ENCODE assay signal across 17 mouse cellular contexts in genomic region chr4:132346661-132347060, GRCm38 (mm10). TPM values are rescaled to one million over a fixed set of nuclear protein-coding genes. Genes with fewer than 3 reads are reported as not detected.
DNase-seq lines count a peak whose midpoint lies in the region; ATAC-seq lines count a peak whose summit lies in the region.
"Had no signal": no experiment of that assay in that cellular context is flagged by ENCODE, and none has a peak within 500 bp of the region (broad histone marks: within the 10 kb centered on the region; RNA-seq: fewer than 3 reads in every experiment).

No protein-coding gene starts in this region.

- H3K9me3 ChIP-seq in heart, embryonic 13.5 days, result no peaks in the 10 kb centered on the region
- no peaks in the 10 kb centered on the region for H3K9me3 ChIP-seq in heart, embryonic 10.5 days
- no peaks in the 10 kb centered on the region for H3K9me3 ChIP-seq in megakaryocyte, embryonic 14.5 days
- H3K9me3 ChIP-seq: embryonic facial prominence, embryonic 12.5 days; limb, embryonic 10.5 days had no signal

- peaks cover 37% of the 10 kb centered on the region for H3K4me1 ChIP-seq in heart, embryonic 13.5 days
- H3K4me1 ChIP-seq in heart, embryonic 10.5 days, result peaks cover 39% of the 10 kb centered on the region
- peaks cover 71% of the 10 kb centered on the region for H3K4me1 ChIP-seq in megakaryocyte, embryonic 14.5 days

- no peak for DNase-seq in heart, embryonic 10.5 days (ENCODE audit: low spot score)
- peak; percentile 57 for DNase-seq in brain, adult 2 months (ENCODE audit: low read depth, low spot score)
- no peak for DNase-seq in urinary bladder, postnatal 36 days (ENCODE audit: low spot score in 2 of 2)
- no peak for DNase-seq in frontal cortex, postnatal 10 days (ENCODE audit: low spot score in 2 of 2)
- DNase-seq in urinary bladder, postnatal 10 days (ENCODE audit: low spot score), result no peak
- DNase-seq: adrenal gland, postnatal 25 days; cerebellum, adult 11 months; lung, postnatal 4 days; right cerebral cortex, postnatal 4 days had no signal

- no peak overlapping the region for H3K4me3 ChIP-seq in heart, embryonic 13.5 days
- no peak overlapping the region for H3K4me3 ChIP-seq in heart, embryonic 10.5 days
- peak overlapping the region; percentile 18 for H3K4me3 ChIP-seq in megakaryocyte, embryonic 14.5 days (replicated peaks)
- H3K4me3 ChIP-seq: embryonic facial prominence, embryonic 12.5 days; limb, embryonic 10.5 days had no signal

- H3K9ac ChIP-seq in heart, embryonic 13.5 days, result no peak overlapping the region
- H3K9ac ChIP-seq: embryonic facial prominence, embryonic 12.5 days had no signal

- 0 out of 2 replicates have a peak overlapping the region, but pooled peaks have one; percentile 8 for H3K27ac ChIP-seq in heart, embryonic 13.5 days (replicated peaks)
- H3K27ac ChIP-seq in heart, embryonic 10.5 days, result no peak overlapping the region
- H3K27ac ChIP-seq: embryonic facial prominence, embryonic 12.5 days; limb, embryonic 10.5 days had no signal

- no peaks in the 10 kb centered on the region for H3K27me3 ChIP-seq in heart, embryonic 13.5 days (replicated peaks)
- H3K27me3 ChIP-seq in heart, embryonic 10.5 days (ENCODE audit: insufficient read depth, poor library complexity, severe bottlenecking), result no peaks in the 10 kb centered on the region
- H3K27me3 ChIP-seq in megakaryocyte, embryonic 14.5 days (replicated peaks), result no peaks in the 10 kb centered on the region
- H3K27me3 ChIP-seq: embryonic facial prominence, embryonic 12.5 days; Patski had no signal

- 49% methylated on average over 3 of the region's 3 CpGs for WGBS in heart, embryonic 13.5 days
- WGBS in heart, embryonic 10.5 days, result 62% methylated on average over 3 of the region's 3 CpGs

- H3K36me3 ChIP-seq in heart, embryonic 13.5 days, result peaks cover 23% of the 10 kb centered on the region
- H3K36me3 ChIP-seq in heart, embryonic 10.5 days, result peaks cover 21% of the 10 kb centered on the region
- H3K36me3 ChIP-seq in megakaryocyte, embryonic 14.5 days (replicated peaks; ENCODE audit: low read length), result peaks cover 31% of the 10 kb centered on the region
- H3K36me3 ChIP-seq: embryonic facial prominence, embryonic 12.5 days had no signal

- ATAC-seq in heart, embryonic 13.5 days (ENCODE audit: extremely low read depth, insufficient number of reproducible peaks, low FRiP score, low TSS enrichment), result no peak
- no peak for ATAC-seq in megakaryocyte, adult 5-6 weeks (ENCODE audit: poor library complexity, severe bottlenecking)
- ATAC-seq: forebrain, embryonic 16.5 days; Patski had no signal

- H3K4me2 ChIP-seq in heart, embryonic 13.5 days, result no peak overlapping the region
- H3K4me2 ChIP-seq: embryonic facial prominence, embryonic 12.5 days had no signal

RNA-seq across cellular contexts. Expression of gene Rcc1, which starts 6.7 kb away (rescaled TPM):
- polyA plus RNA-seq in heart, embryonic 13.5 days (2015; fragmentation: Nextera tagmentation; extraction: Ambion mirVana), result 37.6 and 42.1 TPM in 2 replicates
- 61.4 and 93.4 TPM in 2 replicates for polyA plus RNA-seq in heart, embryonic 10.5 days (2016; fragmentation: Nextera tagmentation; extraction: Ambion mirVana)
- 1.2 and 16.4 TPM in 2 replicates for polyA plus RNA-seq in megakaryocyte, embryonic 14.5 days (2012; ENCODE audit: insufficient read depth, low replicate concordance)
- total RNA-seq in megakaryocyte, adult 5-6 weeks (2015), result 14.0 TPM in 2 replicates
- 20.4 and 21.0 TPM in 2 replicates for total RNA-seq in megakaryocyte, adult 5-6 weeks (2017)

RNA-seq across cellular contexts. Expression of gene Trnau1ap, which starts 17.3 kb away (rescaled TPM):
- 61.9 and 74.4 TPM in 2 replicates for polyA plus RNA-seq in heart, embryonic 13.5 days (2015; fragmentation: Nextera tagmentation; extraction: Ambion mirVana)
- polyA plus RNA-seq in heart, embryonic 10.5 days (2016; fragmentation: Nextera tagmentation; extraction: Ambion mirVana), result 82.0 and 92.0 TPM in 2 replicates
- polyA plus RNA-seq in megakaryocyte, embryonic 14.5 days (2012; ENCODE audit: insufficient read depth, low replicate concordance), result 20.9 and 58.9 TPM in 2 replicates
- total RNA-seq in megakaryocyte, adult 5-6 weeks (2015), result 25.3 and 32.6 TPM in 2 replicates
- total RNA-seq in megakaryocyte, adult 5-6 weeks (2017), result 22.6 and 25.7 TPM in 2 replicates

RNA-seq across cellular contexts. Expression of gene Rab42, which starts 43.5 kb away (rescaled TPM):
- polyA plus RNA-seq in heart, embryonic 13.5 days (2015; fragmentation: Nextera tagmentation; extraction: Ambion mirVana), result 1.1 and 1.8 TPM in 2 replicates
- 1.1 and 1.9 TPM in 2 replicates for polyA plus RNA-seq in heart, embryonic 10.5 days (2016; fragmentation: Nextera tagmentation; extraction: Ambion mirVana)
- polyA plus RNA-seq in megakaryocyte, embryonic 14.5 days (2012; ENCODE audit: insufficient read depth, low replicate concordance), result not detected in 2 replicates
- not detected in 2 replicates for total RNA-seq in megakaryocyte, adult 5-6 weeks (2015)
- total RNA-seq in megakaryocyte, adult 5-6 weeks (2017), result not detected in 2 replicates
- total RNA-seq: monocyte, adult 5-6 weeks had no signal
- polyA plus RNA-seq: Patski had no signal
